21 mouse cellular contexts compared by ENCODE assay signal in the genomic region with DNA sequence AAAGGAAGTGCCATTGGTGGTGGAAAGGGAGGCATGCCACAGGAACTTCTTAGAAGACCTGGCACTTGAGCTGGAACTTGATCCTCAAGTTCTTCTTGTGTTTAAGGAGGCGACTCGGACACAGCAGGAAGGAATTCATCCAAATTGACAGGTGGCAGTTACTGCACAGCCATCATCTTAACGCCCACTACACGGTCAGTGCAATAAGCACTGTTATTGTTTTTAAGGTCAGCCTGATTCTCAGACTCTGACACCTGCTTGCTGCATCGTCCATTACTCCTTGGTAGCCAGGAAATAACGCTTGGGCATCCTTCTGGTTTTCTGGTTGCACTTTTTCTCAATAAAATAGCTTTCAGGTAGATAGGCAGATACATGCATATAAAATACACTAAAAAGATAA.
A peak's percentile ranks its signal among the peaks of the same experiment; 100 is the strongest.
DNase-seq lines count a peak whose midpoint lies in the region; ATAC-seq and TF ChIP-seq lines count a peak whose summit lies in the region.
"Had no signal": no experiment of that assay in that cellular context is flagged by ENCODE, and none has a peak within 500 bp of the region (broad histone marks: within the 10 kb centered on the region; RNA-seq: fewer than 3 reads in every experiment).

No protein-coding gene starts in this region.

- no peak overlapping the region for H3K27ac ChIP-seq in kidney, embryonic 14.5 days (ENCODE audit: low read depth, low read length)
- no peak overlapping the region for H3K27ac ChIP-seq in kidney, embryonic 16.5 days (ENCODE audit: low read length)
- no peak overlapping the region for H3K27ac ChIP-seq in kidney, postnatal 0 days
- H3K27ac ChIP-seq: embryonic facial prominence, embryonic 13.5 days; embryonic facial prominence, embryonic 15.5 days; forebrain, embryonic 10.5 days; forebrain, embryonic 12.5 days had no signal

- H3K9me3 ChIP-seq in kidney, embryonic 14.5 days (ENCODE audit: control insufficient read depth, low read length), result no peaks in the 10 kb centered on the region
- no peaks in the 10 kb centered on the region for H3K9me3 ChIP-seq in kidney, embryonic 16.5 days (ENCODE audit: low read length)
- no peaks in the 10 kb centered on the region for H3K9me3 ChIP-seq in kidney, postnatal 0 days (replicated peaks; ENCODE audit: low read length)
- H3K9me3 ChIP-seq: embryonic facial prominence, embryonic 13.5 days; embryonic facial prominence, embryonic 15.5 days; forebrain, embryonic 10.5 days; forebrain, embryonic 12.5 days had no signal

- 26% methylated on average over 6 of the region's 6 CpGs for WGBS in kidney, embryonic 14.5 days
- WGBS in kidney, embryonic 16.5 days, result 23% methylated on average over 6 of the region's 6 CpGs
- WGBS in kidney, postnatal 0 days, result 34% methylated on average over 6 of the region's 6 CpGs

- 0 out of 2 replicates have a peak, but pooled peaks have one; percentile 32 for ATAC-seq in kidney, embryonic 14.5 days (ENCODE audit: low FRiP score, low TSS enrichment)
- no peak for ATAC-seq in kidney, embryonic 16.5 days (ENCODE audit: low FRiP score, low TSS enrichment)
- no peak for ATAC-seq in kidney, postnatal 0 days (replicated peaks; ENCODE audit: low FRiP score, low read depth)
- ATAC-seq: forebrain, embryonic 14.5 days; forebrain, embryonic 16.5 days had no signal

- H3K4me2 ChIP-seq in kidney, embryonic 14.5 days (replicated peaks; ENCODE audit: low read depth, low read length), result no peak overlapping the region
- H3K4me2 ChIP-seq in kidney, embryonic 16.5 days (replicated peaks; ENCODE audit: low read depth, low read length), result no peak overlapping the region
- no peak overlapping the region for H3K4me2 ChIP-seq in kidney, postnatal 0 days (ENCODE audit: low read length)
- H3K4me2 ChIP-seq: embryonic facial prominence, embryonic 13.5 days; embryonic facial prominence, embryonic 15.5 days; forebrain, embryonic 12.5 days had no signal

- TF ChIP-seq CTCF in kidney, postnatal 0 days (IDR thresholded peaks at IDR 0.05; ENCODE audit: low read depth), result no peak

- DNase-seq in kidney, postnatal 0 days (ENCODE audit: low spot score), result peak; percentile 47
- no peak for DNase-seq in kidney, adult 8-10 months
- DNase-seq: adrenal gland, adult 2 months; adrenal gland, postnatal 10 days; adrenal gland, postnatal 25 days; cerebellum, adult 11 months; cerebellum, adult 18-20 months; cerebellum, adult 8-10 months; cerebellum, adult 9-11 months; cerebellum, postnatal 14 days; cerebellum, postnatal 36 days; embryo, embryonic 11 days had no signal

- H3K27me3 ChIP-seq in kidney, embryonic 14.5 days (ENCODE audit: control insufficient read depth, insufficient read depth, low read length), result no peaks in the 10 kb centered on the region
- H3K27me3 ChIP-seq in kidney, embryonic 16.5 days (ENCODE audit: insufficient read depth, low read length), result no peaks in the 10 kb centered on the region
- no peaks in the 10 kb centered on the region for H3K27me3 ChIP-seq in kidney, postnatal 0 days (ENCODE audit: insufficient read depth, low read length)
- H3K27me3 ChIP-seq: embryonic facial prominence, embryonic 13.5 days; embryonic facial prominence, embryonic 15.5 days; forebrain, embryonic 12.5 days had no signal

- no peak overlapping the region for H3K4me3 ChIP-seq in kidney, embryonic 14.5 days (ENCODE audit: low read length)
- no peak overlapping the region for H3K4me3 ChIP-seq in kidney, embryonic 16.5 days (ENCODE audit: low read length)
- no peak overlapping the region for H3K4me3 ChIP-seq in kidney, postnatal 0 days (replicated peaks; ENCODE audit: low read depth, low read length)
- H3K4me3 ChIP-seq: embryonic facial prominence, embryonic 13.5 days; embryonic facial prominence, embryonic 15.5 days; erythroblast, embryonic 14.5 days; forebrain, embryonic 10.5 days; forebrain, embryonic 12.5 days had no signal

- H3K4me1 ChIP-seq in kidney, embryonic 14.5 days (ENCODE audit: control insufficient read depth, insufficient read depth, low read length), result no peaks in the 10 kb centered on the region
- H3K4me1 ChIP-seq in kidney, embryonic 16.5 days (ENCODE audit: insufficient read depth, low read length), result no peaks in the 10 kb centered on the region
- no peaks in the 10 kb centered on the region for H3K4me1 ChIP-seq in kidney, postnatal 0 days (replicated peaks; ENCODE audit: insufficient read depth, low read length)
- H3K4me1 ChIP-seq: embryonic facial prominence, embryonic 13.5 days; embryonic facial prominence, embryonic 15.5 days; forebrain, embryonic 10.5 days; forebrain, embryonic 12.5 days had no signal

- H3K36me3 ChIP-seq in kidney, embryonic 14.5 days (ENCODE audit: control insufficient read depth, insufficient read depth, low read length), result no peaks in the 10 kb centered on the region
- no peaks in the 10 kb centered on the region for H3K36me3 ChIP-seq in kidney, embryonic 16.5 days (ENCODE audit: insufficient read depth, low read length)
- no peaks in the 10 kb centered on the region for H3K36me3 ChIP-seq in kidney, postnatal 0 days (ENCODE audit: insufficient read depth, low read length)
- H3K36me3 ChIP-seq: embryonic facial prominence, embryonic 13.5 days; embryonic facial prominence, embryonic 15.5 days; forebrain, embryonic 10.5 days; forebrain, embryonic 12.5 days had no signal

- no peak overlapping the region for H3K9ac ChIP-seq in kidney, embryonic 14.5 days (ENCODE audit: low read depth, low read length)
- H3K9ac ChIP-seq in kidney, embryonic 16.5 days (replicated peaks; ENCODE audit: low read length), result no peak overlapping the region
- H3K9ac ChIP-seq in kidney, postnatal 0 days (ENCODE audit: low read depth, low read length), result no peak overlapping the region
- H3K9ac ChIP-seq: embryonic facial prominence, embryonic 13.5 days; embryonic facial prominence, embryonic 15.5 days; forebrain, embryonic 12.5 days had no signal
